Mouse (Mus musculus) kidney, adult 2 months (tissue): ENCODE data around the gene Ttyh3. TPM values are rescaled to one million over a fixed set of nuclear protein-coding genes. Genes with fewer than 3 reads are reported as not detected.
A peak's percentile ranks its signal among the peaks of the same experiment; 100 is the strongest.

Experiments
- DNase-seq: peaks from one replicate; pipeline ENCODE4 v3.0.0; 2021
- H3K27ac ChIP-seq: fragments of 200-500 bp; 2 replicates; pipeline ENCODE4 v1.5.1; 2012; ENCODE audit warnings: low read depth, low read length, control low read depth, inconsistent platforms; ENCODE audit not compliant: insufficient read depth
- H3K27me3 ChIP-seq: fragments of 200-500 bp; replicated peaks from 2 replicates; pipeline ENCODE4 v1.6.1; 2012; ENCODE audit warnings: mild to moderate bottlenecking, moderate library complexity, low read length, inconsistent platforms; ENCODE audit not compliant: control insufficient read depth, insufficient read depth
- H3K36me3 ChIP-seq: fragments of 200-500 bp; 2 replicates; pipeline ENCODE4 v1.6.1; 2012; ENCODE audit warnings: mild to moderate bottlenecking, moderate library complexity, low read length, inconsistent platforms; ENCODE audit not compliant: control insufficient read depth, insufficient read depth
- H3K4me1 ChIP-seq: fragments of 200-500 bp; 2 replicates; pipeline ENCODE4 v1.6.1; 2011; ENCODE audit warnings: low read length; ENCODE audit not compliant: control insufficient read depth, insufficient read depth
- H3K4me3 ChIP-seq: fragments of 200-500 bp; 2 replicates; pipeline ENCODE4 v1.5.1; 2011; ENCODE audit warnings: mild to moderate bottlenecking, low read depth, low read length, control low read depth; ENCODE audit not compliant: insufficient read depth
- CTCF ChIP-seq: fragments of 200-500 bp; conservative IDR thresholded peaks from 2 replicates; pipeline ENCODE4 v1.5.1; 2011; ENCODE audit warnings: low read depth, mild to moderate bottlenecking, control low read depth, low read length, moderate library complexity, mixed read lengths; ENCODE audit not compliant: insufficient read depth, insufficient read length
- POLR2A ChIP-seq: fragments of 200-500 bp; IDR thresholded peaks from one replicate; pipeline ENCODE4 v1.6.1; 2011; ENCODE audit warnings: low read depth, low read length, control low read depth
- WGBS: fragments of 180-500 bp; shearing (Covaris S2); methylation state at CpG from one replicate; pipeline ENCODE4 v1.1.7; 2018; 5-methylcytosine and 5-hydroxymethylcytosine counted together
- polyA plus RNA-seq: library from polyadenylated mRNA; depleted of rRNA; stranded (reverse); fragments of >200 nt; gene quantifications from 2 replicates; pipeline ENCODE4 v1.2.3, GENCODE M21; 2012

Gene Ttyh3
- polyA plus RNA-seq, 1 experiment = 35.6 TPM

DNA sequence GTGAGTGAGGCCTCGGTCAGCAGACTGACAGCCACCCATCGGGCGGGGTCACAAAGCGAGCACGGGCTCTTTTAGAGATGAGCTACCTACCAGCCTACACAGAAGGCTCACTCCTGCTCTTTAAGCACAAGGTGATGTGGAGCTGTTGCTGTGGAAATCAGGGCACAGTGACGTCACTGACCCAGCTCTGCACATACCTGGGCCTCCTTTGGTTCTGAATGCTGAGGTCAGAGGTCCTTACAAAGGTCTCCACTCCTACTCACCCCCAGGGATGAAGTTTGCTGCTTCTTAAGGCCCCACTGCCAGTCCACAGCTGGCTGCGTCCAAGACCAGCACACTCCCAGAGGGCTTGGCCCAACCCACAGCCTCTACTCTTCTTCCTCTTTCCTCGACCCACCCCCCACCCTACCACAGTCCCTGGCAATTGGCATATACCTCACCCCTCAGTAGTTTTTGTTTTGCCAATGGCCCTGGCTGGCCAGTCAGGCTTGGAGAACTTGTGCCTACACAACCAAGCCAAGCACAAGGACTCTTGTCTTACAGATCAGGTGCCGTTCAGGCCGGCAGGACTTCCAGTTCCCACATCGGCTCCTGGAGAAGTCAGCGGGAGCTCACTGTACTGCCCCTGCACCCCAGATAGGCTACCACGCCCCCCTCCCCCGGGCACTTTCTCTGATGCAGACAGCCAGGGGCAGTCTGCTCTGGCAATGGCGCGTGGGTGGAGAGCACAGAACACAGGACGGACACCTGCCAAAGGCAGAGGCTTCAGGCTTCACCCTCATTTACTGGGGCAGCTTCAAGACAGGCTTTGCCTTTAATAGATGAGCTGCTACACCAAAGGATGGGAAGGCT lies 14.1 kb upstream of the Ttyh3 start:
- no peaks in the 10 kb centered on the region for H3K27me3 ChIP-seq
- no peak for DNase-seq
- 54% methylated on average over 17 of the region's 17 CpGs for WGBS
- no peak overlapping the region for H3K4me3 ChIP-seq
- no peaks in the 10 kb centered on the region for H3K4me1 ChIP-seq
- TF ChIP-seq POLR2A (no peak), CTCF (no peak)
- H3K27ac ChIP-seq = no peak overlapping the region
- H3K36me3 ChIP-seq = no peaks in the 10 kb centered on the region; the same call in 1 of the 2 replicates

DNA sequence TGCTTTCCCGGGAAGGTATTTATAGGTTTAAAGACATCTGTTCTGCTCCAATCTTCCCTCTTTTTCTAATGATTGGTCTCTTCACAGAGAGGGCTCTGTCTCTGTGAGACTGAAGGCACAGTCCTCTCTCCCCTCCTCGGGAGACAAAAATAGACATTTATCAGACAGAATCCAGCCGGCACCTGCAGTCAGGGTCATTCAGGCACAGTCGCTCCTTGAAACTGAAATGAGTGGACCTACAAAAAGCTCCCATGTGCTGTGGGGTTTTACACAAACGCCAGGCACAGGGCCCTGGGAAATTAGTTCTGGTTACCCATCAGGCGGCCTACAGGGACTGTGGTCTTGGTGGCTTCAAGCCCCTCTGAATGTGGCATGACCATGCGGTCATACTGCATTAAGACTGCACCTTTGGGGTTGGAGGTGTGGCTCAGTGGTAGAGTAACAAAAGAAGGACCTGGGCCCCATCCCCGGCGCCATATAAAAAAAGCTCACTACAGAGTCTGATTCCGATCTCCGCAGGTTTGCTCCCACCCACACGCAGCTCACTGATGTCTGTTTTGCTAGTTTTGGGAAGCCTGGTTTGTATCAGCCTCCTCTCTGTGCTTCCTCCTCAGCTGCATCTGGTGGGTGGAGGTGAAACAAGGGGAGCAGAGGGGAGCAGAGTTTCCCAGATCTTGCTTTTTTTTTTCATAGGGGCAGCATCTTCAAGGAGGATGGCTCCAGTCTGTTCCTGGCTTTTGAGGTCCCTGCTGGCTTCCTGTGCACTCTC lies 13.2 kb upstream of the Ttyh3 start:
- Histone ChIP-seq H3K4me3 (no peak overlapping the region), H3K36me3 (no peaks in the 10 kb centered on the region), H3K4me1 (no peaks in the 10 kb centered on the region), H3K27ac (no peak overlapping the region), H3K27me3 (no peaks in the 10 kb centered on the region)
- WGBS = 66% methylated on average over 12 of the region's 12 CpGs
- TF ChIP-seq POLR2A (no peak), CTCF (no peak)
- DNase-seq = no peak

DNA sequence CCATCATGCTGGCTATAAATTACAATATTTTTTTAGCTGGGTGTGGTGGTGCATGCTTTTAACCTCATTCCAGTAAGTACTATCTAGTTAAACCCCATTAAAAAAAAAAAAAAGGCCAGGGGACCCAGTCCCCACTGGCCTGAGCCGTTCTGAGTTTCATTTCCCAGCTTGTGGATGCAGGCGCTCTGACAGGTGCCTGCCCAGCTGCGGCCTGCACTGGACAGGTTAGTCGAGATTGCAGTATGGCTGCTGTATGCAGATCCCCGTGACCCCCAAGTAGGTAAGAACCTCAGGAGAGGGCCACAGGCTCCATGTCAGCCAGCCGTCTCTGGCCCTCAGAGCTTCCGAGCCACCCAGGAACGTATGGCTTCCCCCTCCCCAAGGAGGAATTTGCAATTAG lies 12.6 kb upstream of the Ttyh3 start:
- Histone ChIP-seq H3K36me3 (no peaks in the 10 kb centered on the region), H3K27me3 (no peaks in the 10 kb centered on the region), H3K4me1 (no peaks in the 10 kb centered on the region), H3K4me3 (no peak overlapping the region), H3K27ac (no peak overlapping the region)
- DNase-seq = no peak
- TF ChIP-seq POLR2A = no peak
- TF ChIP-seq CTCF = no peak
- WGBS = 59% methylated on average over 8 of the region's 8 CpGs

DNA sequence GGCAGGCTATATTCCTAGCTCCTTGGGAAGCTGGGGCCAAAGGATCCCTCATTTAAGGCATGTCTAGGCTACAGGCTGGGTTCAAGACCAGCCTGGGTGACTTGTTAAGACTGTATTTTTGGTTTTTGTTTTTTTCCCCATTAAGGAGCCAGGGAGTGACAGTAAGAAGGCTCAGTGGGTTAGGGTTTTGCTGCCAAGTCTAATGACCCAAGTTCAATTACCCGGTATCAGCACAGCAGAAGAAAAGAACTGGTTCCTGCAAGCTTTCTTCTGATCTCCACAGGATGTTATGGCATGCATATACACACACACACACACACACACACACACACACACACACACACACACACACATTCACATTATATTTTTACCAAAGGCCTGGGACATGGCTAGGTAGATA lies 11.6 kb upstream of the Ttyh3 start:
- 50% methylated on average over 1 of the region's 1 CpGs for WGBS
- DNase-seq = no peak
- H3K4me3 ChIP-seq = no peak overlapping the region
- H3K27ac ChIP-seq = no peak overlapping the region
- H3K4me1 ChIP-seq = no peaks in the 10 kb centered on the region
- no peaks in the 10 kb centered on the region for H3K27me3 ChIP-seq
- no peak for TF ChIP-seq CTCF
- no peaks in the 10 kb centered on the region for H3K36me3 ChIP-seq

DNA sequence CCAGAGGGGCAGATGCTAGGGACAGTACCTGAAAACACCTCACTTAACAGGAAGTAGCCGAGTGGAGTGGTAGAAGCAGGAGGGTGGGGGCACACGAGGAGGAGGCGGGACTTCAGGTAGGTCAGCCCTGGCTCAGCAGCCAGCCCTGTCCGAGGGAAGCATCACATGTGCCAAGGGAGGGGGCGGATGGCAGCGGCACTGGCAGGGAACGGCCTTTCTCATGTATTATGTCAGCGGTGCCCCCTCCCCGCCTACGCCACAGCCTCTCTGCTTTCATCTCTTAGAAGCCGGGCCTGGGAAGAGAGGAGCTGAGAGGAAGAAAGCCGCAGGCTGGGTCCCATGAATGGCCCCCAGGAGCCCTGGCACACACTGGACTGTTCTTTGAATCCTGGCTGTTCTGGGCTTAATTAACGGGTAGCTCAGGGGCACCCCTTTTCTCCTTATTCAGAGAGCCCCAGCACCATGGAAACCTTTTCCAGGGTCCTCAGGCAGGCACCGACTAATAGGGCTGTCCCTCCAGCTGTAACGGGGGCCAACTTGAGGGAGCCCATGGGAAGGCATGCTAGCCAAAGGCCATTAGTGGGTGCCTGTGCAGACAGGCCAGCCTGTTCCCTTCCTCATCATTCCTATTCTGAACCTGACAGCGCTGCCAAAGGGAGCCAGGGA lies 10.9 kb upstream of the Ttyh3 start:
- H3K4me1 ChIP-seq = no peaks in the 10 kb centered on the region
- no peaks in the 10 kb centered on the region for H3K27me3 ChIP-seq
- H3K4me3 ChIP-seq = no peak overlapping the region
- 40% methylated on average over 16 of the region's 16 CpGs for WGBS
- no peak for DNase-seq
- H3K27ac ChIP-seq = no peak overlapping the region
- H3K36me3 ChIP-seq = no peaks in the 10 kb centered on the region
- TF ChIP-seq CTCF (no peak), POLR2A (no peak)

DNA sequence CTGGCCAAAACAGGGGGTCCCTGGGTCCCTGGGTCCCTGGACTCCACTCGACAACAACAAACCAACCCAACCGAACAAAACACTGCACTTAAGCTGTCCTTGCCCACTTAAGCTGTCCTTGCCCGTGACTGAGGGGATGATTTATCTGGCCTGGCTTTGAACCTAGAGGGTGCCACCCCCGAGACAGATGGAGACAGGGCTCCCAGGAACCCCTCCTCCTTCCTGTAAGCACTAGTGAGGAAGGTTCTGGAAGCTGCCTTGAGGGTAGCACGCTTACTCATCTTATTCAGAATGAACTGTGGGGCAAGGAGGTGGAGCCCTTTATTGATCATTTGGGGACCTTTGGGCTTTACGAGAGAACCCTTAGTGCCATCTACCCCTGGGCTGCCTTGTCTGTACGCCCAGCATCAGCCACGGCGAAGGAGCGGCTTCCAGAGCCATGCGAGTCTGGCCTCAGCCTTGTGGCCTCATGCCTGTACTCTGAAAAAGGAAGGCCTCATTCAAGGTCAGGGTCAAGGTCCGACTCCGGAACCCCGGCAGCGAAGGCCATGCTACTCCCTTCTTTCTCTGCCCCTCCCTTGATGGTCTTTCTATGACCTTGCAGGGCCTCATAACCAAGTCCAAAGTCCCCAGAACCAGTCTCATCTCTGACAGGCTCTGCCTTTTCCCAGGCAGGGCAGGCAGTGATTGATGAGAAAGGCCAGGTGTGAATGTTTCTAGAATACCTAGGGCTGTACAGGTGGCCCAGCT lies 5.4 kb upstream of the Ttyh3 start:
- DNase-seq = peak; percentile 79
- no peaks in the 10 kb centered on the region for H3K27me3 ChIP-seq
- peaks cover 2% of the 10 kb centered on the region; the same call in 1 of the 2 replicates for H3K4me1 ChIP-seq
- no peak for TF ChIP-seq POLR2A
- TF ChIP-seq CTCF = no peak
- no peaks in the 10 kb centered on the region for H3K36me3 ChIP-seq
- 68% methylated on average over 15 of the region's 15 CpGs for WGBS
- no peak overlapping the region for H3K4me3 ChIP-seq
- no peak overlapping the region for H3K27ac ChIP-seq
